Mouse (Mus musculus) erythroblast, adult 5-6 weeks (primary cell): Measurements from ENCODE around the gene Cgas. TPM values are rescaled to one million over a fixed set of nuclear protein-coding genes. Genes with fewer than 3 reads are reported as not detected.
"Not testable (repeated sequence)": the region's sequence is repeated elsewhere in the genome, so short reads cannot be mapped to it uniquely, and the experiment has no call there.

Experiments used
- ATAC-seq: replicated peaks from 2 replicates; pipeline ENCODE4 v1.8.0; 2016; ENCODE audit warnings: moderate number of reproducible peaks, mild to moderate bottlenecking, moderate TSS enrichment, inconsistent platforms; ENCODE audit not compliant: poor library complexity, low FRiP score, severe bottlenecking
- total RNA-seq, 2 experiments: library from RNA; stranded (forward) in 1 of 2; stranded (reverse) in 1 of 2; fragments of 150-400 nt in 1 of 2; fragments of 200-764, 138-1000 nt in 1 of 2; gene quantifications; 2 replicates each; pipeline versions ENCODE4 v1.2.3 to v1.2.4; 2015 to 2017; ENCODE audit warnings: low replicate concordance in 2 of 2

Cgas gene
- 8.8 and 9.2 TPM in 2 replicates for total RNA-seq (2015; ENCODE audit: low replicate concordance)
- total RNA-seq (2017; ENCODE audit: low replicate concordance), result 2.4 and 3.9 TPM in 2 replicates

DNA sequence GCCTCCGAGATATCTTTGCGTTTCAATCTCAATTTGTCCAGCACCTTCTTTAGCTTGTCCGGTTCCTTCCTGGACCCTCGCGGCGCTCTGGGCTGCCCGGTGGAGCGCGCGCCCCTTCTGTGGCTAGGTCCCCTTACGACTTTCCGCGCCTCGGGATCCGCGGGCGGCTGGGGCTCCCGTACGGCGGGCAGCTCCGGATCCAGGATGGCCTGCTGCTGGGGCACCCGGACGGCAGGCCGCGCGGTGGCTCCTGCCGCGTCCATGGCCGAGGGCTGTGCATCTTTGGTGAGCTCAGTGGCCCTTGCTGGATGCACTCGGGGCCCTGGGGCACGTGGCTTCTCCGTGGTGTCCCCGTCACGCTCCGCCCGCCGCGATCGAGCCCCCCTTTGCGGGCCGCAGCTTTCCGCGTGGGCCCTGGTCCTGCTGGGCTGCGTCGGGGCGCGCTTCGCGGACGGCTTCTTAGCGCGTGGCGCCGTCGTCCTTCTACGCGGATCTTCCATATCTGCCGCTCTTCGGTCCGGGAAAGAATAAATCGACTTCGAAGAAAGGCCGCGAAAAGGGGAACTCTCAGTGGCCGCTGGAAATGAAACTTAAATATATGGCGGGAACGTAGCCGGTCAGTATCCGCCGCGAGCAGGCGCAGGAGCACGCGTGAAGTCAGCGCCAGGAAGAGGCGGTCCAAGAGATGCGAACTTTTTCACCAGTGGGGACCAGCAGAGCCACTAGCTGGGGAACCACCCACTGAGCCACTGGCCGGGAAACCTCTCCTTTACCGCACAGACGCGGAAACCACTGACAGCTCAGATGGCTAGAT is at the start of gene Cgas:
Cgas (minus strand) TSS at position 659 of the 814 bp plus-strand sequence.
- peak; percentile 54 for ATAC-seq

DNA sequence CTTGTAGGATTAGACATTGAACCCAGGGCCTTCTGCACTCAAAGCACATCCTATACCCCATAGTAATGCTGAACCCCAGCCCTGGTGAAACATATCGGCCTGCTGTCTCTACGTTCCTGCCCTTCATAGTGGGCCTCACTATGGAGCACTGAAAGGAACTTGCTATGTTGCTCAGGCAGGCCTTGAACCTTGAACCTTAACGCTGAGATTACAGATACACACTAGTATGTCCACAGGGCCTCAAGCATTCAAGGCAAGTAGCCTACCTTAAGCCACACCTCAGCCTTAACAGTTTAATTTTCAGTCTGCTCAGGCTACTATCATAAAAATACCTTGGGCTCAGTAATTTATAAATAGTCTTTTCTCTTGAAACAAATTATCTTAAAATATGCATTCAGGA is 49.2 kb upstream of the Cgas start:
- ATAC-seq, result no peak

DNA sequence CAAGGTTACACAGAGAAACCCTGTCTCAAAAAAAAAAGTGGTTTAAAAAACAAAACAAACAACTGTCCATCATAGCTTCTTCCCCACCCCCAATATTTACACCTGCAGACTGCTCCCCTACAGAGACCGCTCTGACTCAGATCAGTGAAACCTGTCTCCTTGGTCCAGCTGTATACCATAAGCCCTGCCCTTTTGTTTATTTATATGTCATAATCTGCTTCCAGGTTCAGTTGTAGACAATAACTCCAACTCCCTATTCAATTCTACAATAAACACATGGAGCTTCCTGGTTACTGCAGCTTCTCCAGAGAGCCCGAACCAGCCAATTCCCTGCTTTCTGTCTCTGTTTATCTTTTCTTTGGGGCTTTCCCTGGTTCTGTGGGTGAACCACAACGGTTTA is 48.1 kb upstream of the Cgas start:
- ATAC-seq, result no peak

DNA sequence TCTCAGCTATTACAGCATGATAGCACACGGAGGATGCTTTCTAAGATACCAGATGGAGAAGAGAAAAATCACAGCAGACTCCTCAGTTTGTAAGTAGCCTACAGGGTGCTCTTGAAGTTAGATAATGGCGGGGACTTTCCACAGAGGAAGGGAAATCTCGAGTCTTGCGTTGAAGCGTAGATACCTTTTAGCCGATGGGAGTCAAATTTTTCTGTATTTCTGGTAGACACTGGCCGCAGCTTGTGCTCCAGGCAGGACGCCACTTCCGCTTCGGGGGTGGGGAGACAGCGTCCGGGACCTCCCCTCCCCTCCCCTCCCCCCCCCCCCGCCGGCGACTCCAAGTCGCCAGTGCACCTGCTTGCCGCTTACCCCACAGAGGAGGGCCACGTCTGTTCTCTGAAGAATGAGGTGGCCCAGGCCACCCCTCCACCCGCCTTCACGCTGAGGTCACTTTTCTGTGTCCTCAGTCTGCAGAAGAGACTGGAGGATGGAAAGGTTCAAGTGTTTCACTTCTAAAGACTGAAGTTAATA is 45.9 kb upstream of the Cgas start, which contains the start of gene Eef1a1:
Eef1a1 (minus strand) TSS at position 262 of the 531 bp plus-strand sequence.
- no peak for ATAC-seq

DNA sequence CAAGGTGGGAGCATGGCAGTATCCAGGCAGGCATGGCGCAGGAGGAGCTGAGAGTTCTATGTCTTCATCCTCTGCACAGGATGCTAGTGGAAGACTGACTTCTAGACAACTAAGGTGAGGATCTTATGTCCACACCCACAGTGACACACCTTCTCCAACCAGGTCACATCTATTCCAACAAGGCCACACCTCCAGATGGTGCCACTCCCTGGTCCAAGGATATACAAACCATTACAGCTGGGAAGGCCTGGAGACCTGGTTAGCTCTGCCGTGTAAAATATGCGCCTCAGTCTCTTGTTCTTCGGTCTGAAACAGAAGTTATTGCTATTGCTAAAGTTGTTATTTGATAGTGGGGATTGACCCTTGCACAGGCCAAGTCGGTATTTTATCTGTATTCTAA is 45.0 kb upstream of the Cgas start:
- not testable (repeated sequence) for ATAC-seq

DNA sequence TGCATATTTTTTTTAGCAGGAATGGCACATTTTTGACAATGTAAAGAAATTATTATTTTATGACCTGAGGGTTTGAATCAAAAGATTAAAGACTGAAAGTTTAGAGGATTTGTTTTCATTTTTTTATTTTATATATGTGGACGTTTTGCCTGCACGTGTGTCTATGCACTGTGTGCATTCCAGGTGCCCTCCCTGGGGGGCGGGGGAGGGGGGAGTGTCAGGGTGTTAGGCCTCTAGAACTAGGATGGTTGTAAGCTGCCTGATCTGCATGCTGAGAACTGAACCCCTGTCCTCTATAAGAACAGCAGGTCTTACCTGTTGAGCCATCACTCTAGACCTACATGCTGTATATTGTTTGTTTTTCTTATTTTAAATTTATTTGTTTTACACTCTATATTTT is 41.6 kb upstream of the Cgas start:
- no peak for ATAC-seq

DNA sequence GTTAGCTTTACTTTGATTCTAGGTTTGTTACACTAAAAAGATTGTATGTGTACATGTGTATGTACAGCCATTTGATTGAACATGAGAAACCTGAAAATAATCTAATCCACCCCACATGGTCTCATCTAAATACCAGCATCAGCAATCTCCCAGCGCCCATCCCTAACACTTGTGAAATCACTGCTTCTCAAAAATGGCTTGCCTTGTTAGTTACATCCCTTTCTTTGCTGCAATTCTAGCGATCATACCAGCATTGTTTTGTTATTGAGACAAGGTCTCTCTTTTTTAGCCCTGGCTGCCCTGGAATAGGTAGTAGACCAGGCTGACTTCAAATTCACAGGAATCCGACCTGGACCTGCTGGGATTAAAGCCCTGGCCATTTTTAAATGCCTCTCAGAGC is 39.3 kb upstream of the Cgas start:
- no peak for ATAC-seq

DNA sequence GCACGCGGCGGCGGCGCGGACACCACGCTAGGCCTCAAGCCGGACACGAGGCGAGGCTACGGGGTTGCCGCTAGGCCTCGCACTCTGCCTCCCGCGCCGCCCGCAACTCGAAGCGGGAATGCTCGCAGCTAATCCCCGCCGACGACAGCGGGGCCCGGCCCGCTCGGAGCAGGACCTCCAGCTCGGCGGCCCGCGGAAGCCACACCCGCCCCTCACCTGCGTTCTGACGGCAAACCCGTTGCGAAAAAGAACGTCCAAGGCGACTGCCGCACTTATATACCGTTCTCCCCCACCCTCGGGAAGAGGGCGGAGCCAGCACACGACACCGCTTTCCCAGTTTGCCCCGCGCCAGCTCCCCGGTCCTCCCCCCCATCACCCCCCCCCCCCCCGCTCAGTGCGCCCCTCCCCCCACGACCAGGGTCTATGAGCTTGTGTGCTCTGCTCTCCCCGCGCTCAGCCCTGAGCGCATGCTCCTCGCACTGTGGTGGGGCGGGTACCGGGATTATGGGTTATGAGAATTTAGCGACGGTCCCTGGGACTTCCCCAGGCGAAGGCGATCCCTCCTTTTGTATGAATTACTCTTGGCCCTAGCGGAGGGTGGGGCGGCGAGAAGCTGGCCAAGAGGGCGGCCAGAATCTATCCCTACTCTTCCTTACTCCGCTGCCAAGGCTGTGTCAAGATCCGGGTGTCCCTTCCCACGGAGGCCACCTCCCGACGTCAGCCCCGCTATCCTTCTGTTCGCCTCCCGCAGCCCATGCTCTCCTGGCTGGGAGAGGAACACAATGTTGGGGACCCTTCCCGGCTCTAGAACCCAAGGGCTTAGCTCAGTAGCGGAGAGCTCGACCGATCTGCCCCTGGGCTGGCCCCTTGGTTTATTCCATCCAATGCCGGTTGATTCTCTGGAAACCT is 38.6 kb upstream of the Cgas start:
- ATAC-seq, result peak; percentile 72

DNA sequence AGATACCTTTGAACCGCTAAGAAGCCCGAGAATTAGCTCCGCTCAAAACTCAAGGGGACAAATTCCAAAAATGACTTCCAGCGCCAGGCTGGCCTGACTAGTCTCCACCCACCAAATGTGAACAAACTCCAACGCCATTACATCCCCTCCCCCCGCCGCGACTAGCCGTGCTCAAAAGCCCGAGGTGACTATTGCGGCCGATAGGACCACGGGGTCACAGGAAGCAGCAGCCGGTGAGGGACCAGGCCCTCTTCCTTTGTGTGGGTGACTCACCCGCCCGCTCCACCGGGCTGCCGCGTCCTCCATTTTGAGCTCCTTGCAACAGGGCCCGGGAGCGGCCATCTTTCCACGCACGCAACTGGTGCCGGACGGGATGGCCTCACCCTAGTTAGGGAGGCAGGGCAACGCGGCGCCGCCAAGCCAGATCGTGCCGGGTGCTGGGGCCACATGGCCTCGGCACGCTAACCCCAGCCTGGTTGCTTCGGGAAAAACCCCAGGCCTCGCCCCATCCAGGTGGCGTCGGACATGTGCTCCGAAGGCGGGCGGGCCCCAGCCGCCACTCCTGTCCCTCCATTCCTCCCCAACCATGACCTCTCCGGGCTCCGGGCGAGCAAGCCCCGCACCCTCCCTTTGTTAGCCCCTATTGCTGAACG is 37.8 kb upstream of the Cgas start:
- peak; percentile 86 for ATAC-seq

DNA sequence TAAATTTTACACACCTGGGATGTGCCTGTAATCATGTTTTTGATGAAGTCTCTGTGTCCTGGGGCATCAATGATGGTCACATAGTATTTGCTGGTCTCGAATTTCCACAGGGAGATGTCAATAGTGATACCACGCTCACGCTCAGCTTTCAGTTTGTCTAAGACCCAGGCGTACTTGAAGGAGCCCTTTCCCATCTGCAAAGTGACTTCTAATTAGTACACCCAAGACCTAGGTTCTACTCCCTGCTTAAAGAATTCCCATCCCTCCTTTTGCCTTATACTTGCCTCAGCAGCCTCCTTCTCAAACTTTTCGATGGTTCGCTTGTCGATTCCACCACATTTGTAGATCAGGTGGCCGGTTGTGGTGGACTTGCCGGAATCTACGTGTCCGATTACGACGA is 37.2 kb upstream of the Cgas start:
- ATAC-seq, result not testable (repeated sequence)

DNA sequence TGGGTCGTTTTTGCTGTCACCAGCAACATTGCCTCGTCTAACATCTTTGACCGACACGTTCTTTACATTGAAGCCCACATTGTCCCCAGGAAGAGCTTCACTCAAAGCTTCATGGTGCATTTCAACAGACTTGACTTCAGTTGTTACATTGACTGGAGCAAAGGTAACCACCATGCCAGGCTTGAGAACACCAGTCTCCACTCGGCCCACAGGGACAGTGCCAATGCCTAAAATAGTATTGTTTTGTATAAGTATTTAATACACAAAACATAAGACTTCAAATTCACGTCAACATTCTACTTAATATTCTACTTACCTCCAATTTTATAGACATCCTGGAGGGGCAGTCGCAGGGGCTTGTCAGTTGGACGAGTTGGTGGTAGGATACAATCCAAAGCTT is 36.3 kb upstream of the Cgas start:
- not testable (repeated sequence) for ATAC-seq

DNA sequence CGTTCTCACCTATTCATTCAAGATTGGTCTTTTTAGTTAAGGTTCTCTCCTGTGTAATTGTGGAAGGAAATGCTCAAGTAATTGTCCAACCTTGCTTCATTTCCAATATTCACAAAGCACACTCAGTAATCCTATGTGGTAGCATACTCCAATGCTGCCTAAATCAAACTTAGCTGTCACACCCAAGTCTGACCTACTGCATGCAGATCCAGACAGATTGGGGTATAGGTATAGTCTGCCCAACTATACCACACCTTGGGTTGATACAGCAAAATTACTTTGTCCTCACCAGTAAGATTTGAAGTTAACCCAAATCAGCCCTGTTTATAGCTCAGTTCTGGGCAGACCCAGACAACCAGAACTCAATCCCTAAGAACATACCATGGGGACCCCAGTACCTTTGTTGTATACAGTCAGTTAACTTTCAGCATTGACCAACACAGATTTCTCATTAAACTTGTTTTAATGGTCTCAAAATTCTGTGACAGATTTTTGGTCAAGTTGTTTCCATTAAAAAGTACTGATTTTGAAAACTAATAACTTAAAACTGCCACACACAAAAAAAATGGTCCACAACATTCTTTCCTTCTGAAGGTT is 35.1 kb upstream of the Cgas start:
- not testable (repeated sequence) for ATAC-seq

DNA sequence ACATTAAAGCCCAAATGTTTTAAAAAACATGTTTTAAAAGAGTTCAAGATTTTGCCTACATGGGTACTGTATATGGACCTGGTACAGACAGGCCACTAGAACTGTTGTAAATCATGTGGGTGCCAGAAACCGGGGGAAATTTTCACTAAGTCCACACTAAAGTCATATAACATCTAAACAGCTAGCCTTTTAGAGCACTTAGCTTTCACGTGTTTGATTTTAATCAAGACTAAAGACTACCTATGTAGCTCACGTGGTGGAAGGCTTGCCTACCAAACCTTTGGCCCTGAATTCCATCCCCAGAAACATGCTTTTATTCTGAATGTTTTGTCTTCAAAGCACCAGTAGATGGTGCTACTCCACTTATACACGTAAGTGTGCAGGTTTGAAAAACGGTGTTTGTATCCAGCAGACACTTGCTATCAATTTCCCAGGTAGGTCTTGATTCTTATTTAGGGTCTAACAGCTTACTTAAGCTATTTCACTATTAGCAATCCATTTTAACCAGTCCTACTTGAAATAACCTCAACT is 34.0 kb upstream of the Cgas start:
- ATAC-seq, result 0 out of 2 replicates have a peak, but pooled peaks have one; percentile 37

DNA sequence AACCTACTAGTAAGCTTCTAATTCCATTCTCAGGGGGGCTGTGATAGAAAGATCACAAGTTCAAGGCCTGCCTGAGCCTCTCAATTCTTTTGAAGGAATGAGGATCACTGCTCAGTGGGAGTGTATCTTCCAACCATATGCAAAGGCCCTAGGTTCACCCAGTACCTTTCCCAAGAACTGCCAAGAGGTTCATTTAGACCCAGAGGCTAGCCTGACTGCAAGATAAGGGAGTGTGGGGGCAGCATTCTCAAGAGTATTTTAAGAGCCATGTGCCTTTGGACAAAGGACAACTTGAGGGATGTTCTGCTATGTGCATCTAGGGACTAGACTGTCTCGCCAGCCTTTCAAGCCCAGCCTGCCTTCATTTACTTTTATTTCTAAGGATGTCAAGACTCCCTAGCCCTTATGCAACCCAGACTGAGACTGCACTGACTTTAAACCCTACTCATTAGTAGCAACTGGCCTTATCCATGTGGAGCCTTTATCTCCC is 33.5 kb upstream of the Cgas start:
- ATAC-seq, result no peak

DNA sequence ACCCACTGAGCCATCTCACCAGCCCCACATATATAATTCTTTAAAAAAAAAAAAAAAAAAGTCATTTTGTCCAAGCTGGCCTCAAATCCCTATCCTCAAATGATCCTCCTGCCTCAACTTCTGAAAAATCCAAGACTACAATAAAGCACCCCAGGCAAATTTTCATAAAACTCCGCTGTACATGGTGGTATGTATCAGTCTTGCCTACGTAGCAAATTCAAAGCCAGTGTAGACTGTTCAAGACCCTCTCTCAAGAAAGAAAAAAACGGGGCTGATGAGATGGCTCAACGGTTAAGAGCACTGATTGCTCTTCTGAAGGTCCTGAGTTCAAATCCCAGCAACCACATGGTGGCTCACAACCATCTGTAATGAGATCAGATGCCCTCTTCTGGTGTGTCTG is 32.8 kb upstream of the Cgas start:
- no peak for ATAC-seq

DNA sequence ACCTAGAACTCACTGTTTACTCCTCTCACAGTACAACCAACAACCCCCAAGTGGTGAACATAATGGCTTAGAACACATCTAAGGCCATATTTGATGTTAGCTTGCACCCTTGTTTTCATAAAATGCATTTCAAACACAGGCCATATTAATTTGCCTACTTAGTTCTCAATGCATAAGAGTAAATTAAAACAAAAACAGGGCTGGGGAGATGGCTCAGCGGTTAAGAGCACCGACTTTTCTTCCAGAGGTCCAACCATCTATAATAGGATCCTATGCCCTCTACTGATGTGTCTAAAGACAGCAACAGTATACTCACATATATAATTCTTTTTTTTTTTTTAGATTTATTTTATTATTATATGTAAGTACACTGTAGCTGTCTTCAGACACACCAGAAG is 32.3 kb upstream of the Cgas start:
- ATAC-seq, result no peak

DNA sequence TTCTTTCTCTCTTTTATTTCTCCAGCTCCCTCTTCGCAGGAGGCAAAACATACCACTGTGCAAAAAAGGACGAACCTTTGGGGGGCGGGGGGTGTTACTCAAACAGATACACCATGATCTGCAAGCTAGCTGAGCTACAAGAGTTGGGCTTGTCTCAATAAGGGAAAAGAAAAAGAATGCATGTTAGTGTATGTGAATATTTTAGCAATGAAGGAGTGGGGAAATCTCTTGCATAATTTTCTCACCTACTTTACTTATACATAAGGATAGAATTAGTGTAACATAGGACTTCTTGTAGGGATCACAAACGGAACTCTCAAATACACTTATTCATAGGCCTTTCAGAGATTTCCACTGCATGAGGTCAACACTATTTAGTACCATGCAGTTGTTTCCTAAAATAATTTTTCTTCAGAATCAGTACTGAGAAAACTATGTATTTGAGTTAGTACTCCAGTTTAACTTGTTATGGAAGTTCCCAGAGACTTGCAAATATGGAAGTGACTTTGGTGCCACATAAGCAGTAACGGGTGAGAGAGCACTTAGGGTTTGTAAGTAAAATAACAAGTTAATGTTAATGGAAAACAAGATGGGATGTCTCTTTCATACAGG is 31.8 kb upstream of the Cgas start:
- no peak for ATAC-seq

DNA sequence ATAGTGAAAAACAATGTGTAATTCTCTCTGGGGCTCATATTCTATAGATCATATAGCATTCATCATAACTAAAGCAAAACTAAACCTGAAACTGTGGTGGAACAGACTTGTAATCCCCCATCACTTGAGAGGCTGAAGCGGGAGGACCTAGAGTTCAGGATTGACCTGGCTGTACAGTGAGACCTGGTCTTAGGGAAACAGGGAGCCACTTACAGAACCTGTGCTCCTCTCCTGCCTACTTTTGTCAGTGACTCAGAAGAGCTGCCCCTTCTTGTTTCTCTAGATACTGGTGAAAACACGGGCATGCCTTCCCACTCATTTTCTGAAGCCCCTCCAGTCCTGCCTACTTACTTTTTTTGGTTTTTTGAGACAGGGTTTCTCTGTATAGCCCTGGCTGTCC is 31.2 kb upstream of the Cgas start:
- ATAC-seq, result no peak

DNA sequence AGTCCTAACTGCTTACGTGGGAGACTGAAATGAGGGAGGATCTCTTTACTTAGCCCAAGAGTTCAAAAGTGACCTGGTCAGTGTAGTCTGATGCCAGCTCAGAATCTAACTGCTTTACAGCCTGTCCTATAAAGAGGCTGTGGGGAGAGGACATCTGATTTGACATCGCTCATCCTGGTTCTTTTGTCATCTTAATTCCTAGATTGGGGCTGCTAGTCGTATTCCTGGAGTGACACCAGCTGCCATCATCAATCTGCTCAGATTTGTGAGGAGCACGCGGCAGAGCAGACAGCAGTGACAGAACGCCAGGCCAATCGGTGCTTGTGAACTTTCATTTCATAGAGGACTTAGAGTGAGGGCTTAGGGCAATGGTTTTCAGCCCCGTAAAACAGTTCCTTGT is 30.6 kb upstream of the Cgas start:
- no peak for ATAC-seq
